Mouse (Mus musculus): ENCODE measurements around the gene Dohh. TPM values are rescaled to one million over a fixed set of nuclear protein-coding genes. Genes with fewer than 3 reads are reported as not detected.

Gene Dohh
- total and polyA plus RNA-seq, 2 experiments from 2014 or later, result 95.8 to 132 TPM

GRCm38 (mm10) chr10:81414682-81415081, 30.5 kb downstream of the Dohh start:
- no peak overlapping the region for H3K9ac ChIP-seq (replicated peaks; ENCODE audit: low read length, poor library complexity, severe bottlenecking)
- ATAC-seq (ENCODE audit: low FRiP score), result no peak
- H3K4me2 ChIP-seq (ENCODE audit: low read depth, low read length, poor library complexity, severe bottlenecking), result no peak overlapping the region
- no peak overlapping the region for H3K27ac ChIP-seq (ENCODE audit: low read depth, low read length)
- no peak for TF ChIP-seq CTCF (IDR thresholded peaks at IDR 0.05)
- 0 out of 2 replicates have a peak, but pooled peaks cover 4% of the 10 kb centered on the region for H3K36me3 ChIP-seq (ENCODE audit: insufficient read depth, low read length)
- no peaks in the 10 kb centered on the region for H3K9me3 ChIP-seq (ENCODE audit: low read length)
- H3K4me1 ChIP-seq (ENCODE audit: insufficient read depth, low read length), result peaks cover 6% of the 10 kb centered on the region; the same call in 1 of the 2 replicates
- DNase-seq (ENCODE audit: low spot score), result no peak
- H3K4me3 ChIP-seq (ENCODE audit: low read depth, low read length), result no peak overlapping the region
- H3K27me3 ChIP-seq (ENCODE audit: insufficient read depth, low read length), result no peaks in the 10 kb centered on the region

- DNase-seq (ENCODE audit: low spot score) (no peak), ATAC-seq (ENCODE audit: low FRiP score) (no peak)
- Histone ChIP-seq H3K4me1 (ENCODE audit: insufficient read depth, low read length) (peaks cover 6% of the 10 kb centered on the region; the same call in 1 of the 2 replicates), H3K27ac (ENCODE audit: low read depth, low read length) (no peak overlapping the region), H3K9ac (replicated peaks; ENCODE audit: low read length, poor library complexity, severe bottlenecking) (no peak overlapping the region), H3K4me2 (ENCODE audit: low read depth, low read length, poor library complexity, severe bottlenecking) (no peak overlapping the region), H3K36me3 (ENCODE audit: insufficient read depth, low read length) (0 out of 2 replicates have a peak, but pooled peaks cover 8% of the 10 kb centered on the region), H3K27me3 (ENCODE audit: insufficient read depth, low read length) (no peaks in the 10 kb centered on the region), H3K9me3 (ENCODE audit: low read length) (no peaks in the 10 kb centered on the region), H3K4me3 (ENCODE audit: low read depth, low read length) (no peak overlapping the region)
- no peak for TF ChIP-seq CTCF (IDR thresholded peaks at IDR 0.05)
- WGBS, result 83% methylated on average over 5 of the region's 5 CpGs
Observed at GRCm38 (mm10) chr10:81415146-81415545, 30.9 kb downstream of the Dohh start.

- no peak for TF ChIP-seq CTCF (IDR thresholded peaks at IDR 0.05)
- Histone ChIP-seq H3K4me1 (ENCODE audit: insufficient read depth, low read length) (peaks cover 6% of the 10 kb centered on the region; the same call in 1 of the 2 replicates), H3K4me3 (ENCODE audit: low read depth, low read length) (no peak overlapping the region), H3K9me3 (ENCODE audit: low read length) (no peaks in the 10 kb centered on the region), H3K27me3 (ENCODE audit: insufficient read depth, low read length) (no peaks in the 10 kb centered on the region), H3K36me3 (ENCODE audit: insufficient read depth, low read length) (0 out of 2 replicates have a peak, but pooled peaks cover 12% of the 10 kb centered on the region), H3K27ac (ENCODE audit: low read depth, low read length) (no peak overlapping the region), H3K4me2 (ENCODE audit: low read depth, low read length, poor library complexity, severe bottlenecking) (no peak overlapping the region), H3K9ac (replicated peaks; ENCODE audit: low read length, poor library complexity, severe bottlenecking) (no peak overlapping the region)
- 75% methylated on average over 17 of the region's 17 CpGs for WGBS
- ATAC-seq (ENCODE audit: low FRiP score), result no peak
- DNase-seq (ENCODE audit: low spot score), result no peak
Observed at GRCm38 (mm10) chr10:81415549-81416310, 31.5 kb downstream of the Dohh start.

- peak overlapping the region; percentile 42 for H3K4me2 ChIP-seq (ENCODE audit: low read depth, low read length, poor library complexity, severe bottlenecking)
- no peaks in the 10 kb centered on the region for H3K9me3 ChIP-seq (ENCODE audit: low read length)
- 0 out of 2 replicates have a peak overlapping the region, but pooled peaks have one; percentile 37 for H3K9ac ChIP-seq (replicated peaks; ENCODE audit: low read length, poor library complexity, severe bottlenecking)
- H3K4me3 ChIP-seq (ENCODE audit: low read depth, low read length), result peak overlapping the region; percentile 30
- peak; percentile 74 for TF ChIP-seq CTCF (IDR thresholded peaks at IDR 0.05)
- H3K36me3 ChIP-seq (ENCODE audit: insufficient read depth, low read length), result 0 out of 2 replicates have a peak, but pooled peaks cover 12% of the 10 kb centered on the region
- 0 out of 2 replicates have a peak overlapping the region, but pooled peaks have one; percentile 32 for H3K27ac ChIP-seq (ENCODE audit: low read depth, low read length)
- no peaks in the 10 kb centered on the region for H3K27me3 ChIP-seq (ENCODE audit: insufficient read depth, low read length)
- ATAC-seq (ENCODE audit: low FRiP score), result peak; percentile 74
- 6% methylated on average over 26 of the region's 26 CpGs for WGBS
- peaks cover 3% of the 10 kb centered on the region; the same call in 1 of the 2 replicates for H3K4me1 ChIP-seq (ENCODE audit: insufficient read depth, low read length)
- peak; percentile 92 for DNase-seq (ENCODE audit: low spot score)
Observed at GRCm38 (mm10) chr10:81416581-81417226, 32.5 kb downstream of the Dohh start.

- H3K9ac ChIP-seq (replicated peaks; ENCODE audit: low read length, poor library complexity, severe bottlenecking), result no peak overlapping the region
- peak overlapping the region; percentile 42 for H3K4me2 ChIP-seq (ENCODE audit: low read depth, low read length, poor library complexity, severe bottlenecking)
- peak overlapping the region; percentile 30 for H3K4me3 ChIP-seq (ENCODE audit: low read depth, low read length)
- H3K36me3 ChIP-seq (ENCODE audit: insufficient read depth, low read length), result 0 out of 2 replicates have a peak, but pooled peaks cover 12% of the 10 kb centered on the region
- ATAC-seq (ENCODE audit: low FRiP score), result no peak
- no peaks in the 10 kb centered on the region for H3K9me3 ChIP-seq (ENCODE audit: low read length)
- H3K4me1 ChIP-seq (ENCODE audit: insufficient read depth, low read length), result peaks cover 3% of the 10 kb centered on the region; the same call in 1 of the 2 replicates
- H3K27ac ChIP-seq (ENCODE audit: low read depth, low read length), result 0 out of 2 replicates have a peak overlapping the region, but pooled peaks have one; percentile 3
- 52% methylated on average over 11 of the region's 12 CpGs for WGBS
- DNase-seq (ENCODE audit: low spot score), result no peak
- H3K27me3 ChIP-seq (ENCODE audit: insufficient read depth, low read length), result no peaks in the 10 kb centered on the region
- no peak for TF ChIP-seq CTCF (IDR thresholded peaks at IDR 0.05)
Observed at GRCm38 (mm10) chr10:81417227-81418215, 33.3 kb downstream of the Dohh start.

Measured in midbrain, postnatal 0 days (tissue).